24 mouse cellular contexts compared by ENCODE assay signal in the genomic region with DNA sequence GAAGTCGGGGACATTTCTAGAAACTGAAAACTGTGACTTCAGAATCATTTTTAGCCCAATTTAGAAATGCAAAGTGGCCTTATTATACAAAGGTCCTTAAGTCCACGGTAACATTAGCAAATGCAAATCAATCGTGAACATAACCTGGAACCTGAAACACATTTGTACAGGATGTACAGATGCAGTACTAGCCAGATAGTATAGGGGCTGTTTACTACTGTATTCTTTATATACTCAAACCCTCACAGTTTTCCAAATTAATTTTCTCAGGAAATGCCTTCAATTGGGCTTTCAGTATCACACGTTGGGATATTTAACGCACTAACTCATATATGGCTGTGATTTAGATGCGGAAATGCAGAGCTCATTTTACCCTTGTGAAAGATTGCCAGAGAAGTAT. TPM values are rescaled to one million over a fixed set of nuclear protein-coding genes. Genes with fewer than 3 reads are reported as not detected.
"Had no signal": no experiment of that assay in that cellular context is flagged by ENCODE, and none has a peak within 500 bp of the region (broad histone marks: within the 10 kb centered on the region; RNA-seq: fewer than 3 reads in every experiment).

No protein-coding gene starts in this region.

- H3K4me3 ChIP-seq: heart, adult 2 months; heart, embryonic 13.5 days; heart, embryonic 15.5 days; hindbrain, embryonic 13.5 days; hindbrain, embryonic 15.5 days; layer of hippocampus, adult 2 months; left cerebral cortex, adult 2 months; limb, embryonic 10.5 days; limb, embryonic 12.5 days had no signal

- H3K4me2 ChIP-seq: heart, embryonic 11.5 days; heart, embryonic 13.5 days; heart, embryonic 15.5 days; hindbrain, embryonic 13.5 days; hindbrain, embryonic 15.5 days; limb, embryonic 12.5 days had no signal

- H3K27ac ChIP-seq: heart, adult 2 months; heart, embryonic 13.5 days; heart, embryonic 15.5 days; hindbrain, embryonic 13.5 days; hindbrain, embryonic 15.5 days; hindbrain, postnatal 0 days; layer of hippocampus, adult 2 months; left cerebral cortex, adult 2 months; limb, embryonic 10.5 days; limb, embryonic 12.5 days had no signal

- H3K9ac ChIP-seq: heart, embryonic 13.5 days; heart, embryonic 15.5 days; hindbrain, embryonic 13.5 days; hindbrain, embryonic 15.5 days; limb, embryonic 12.5 days had no signal

- H3K4me1 ChIP-seq: heart, embryonic 13.5 days; heart, embryonic 15.5 days; hindbrain, embryonic 13.5 days; hindbrain, embryonic 15.5 days; limb, embryonic 10.5 days; limb, embryonic 12.5 days had no signal

- H3K27me3 ChIP-seq: heart, embryonic 13.5 days; heart, embryonic 15.5 days; hindbrain, embryonic 13.5 days; hindbrain, embryonic 15.5 days; limb, embryonic 12.5 days had no signal

- H3K9me3 ChIP-seq: heart, embryonic 13.5 days; heart, embryonic 15.5 days; hindbrain, embryonic 13.5 days; hindbrain, embryonic 15.5 days; limb, embryonic 10.5 days; limb, embryonic 12.5 days had no signal

- ATAC-seq: hindbrain, postnatal 0 days; intestine, embryonic 16.5 days had no signal

- DNase-seq: gastrocnemius, postnatal 14 days; gastrocnemius, postnatal 36 days; heart, adult 11 months; heart, adult 2 months; heart, postnatal 14 days; heart, postnatal 36 days; kidney, adult 11 months; kidney, adult 2 months; kidney, adult 9 months; kidney, postnatal 10 days; kidney, postnatal 25 days; kidney, postnatal 4 days had no signal

- H3K36me3 ChIP-seq: heart, embryonic 13.5 days; heart, embryonic 15.5 days; hindbrain, embryonic 13.5 days; hindbrain, embryonic 15.5 days; limb, embryonic 10.5 days; limb, embryonic 12.5 days had no signal

RNA-seq across cellular contexts. Expression of gene Thsd7a, which starts 16.0 kb away (rescaled TPM):
- total RNA-seq: hematopoietic stem cell, adult 5-6 weeks had no signal
